Mouse (Mus musculus): ENCODE measurements at regions not wholly inside any gene's neighbourhood (a gene's known extent, or its start where the extent isn't known, plus 50 kb on each side); places are given as distances from the start of the nearest gene placed in this dataset.

- no peak for TF ChIP-seq MAFK (IDR thresholded peaks at IDR 0.05; ENCODE audit: insufficient read depth, low read depth, low read length)
- TF ChIP-seq CHD2 (IDR thresholded peaks at IDR 0.05; ENCODE audit: low read depth, low read length): no peak
- no peak for TF ChIP-seq ZC3H11A (IDR thresholded peaks at IDR 0.05; ENCODE audit: borderline replicate concordance, low read depth, low read length)
- TF ChIP-seq ZNF384 (IDR thresholded peaks at IDR 0.05; ENCODE audit: low read depth, low read length): no peak
- Histone ChIP-seq H3K27ac (ENCODE audit: insufficient read depth, low read depth, low read length, poor library complexity, severe bottlenecking) (no peak overlapping the region), H3K4me3 (ENCODE audit: insufficient read depth in 1 of 2, low read depth in 1 of 2, low read length in 2 of 2, poor library complexity in 1 of 2, severe bottlenecking in 1 of 2) (no peak overlapping the region), H3K4me1 (ENCODE audit: control insufficient read depth in 2 of 2, insufficient read depth in 2 of 2, low read length in 2 of 2, poor library complexity in 1 of 2) (no peaks in the 10 kb centered on the region), H3K36me3 (ENCODE audit: control insufficient read depth, insufficient read depth, low read length, poor library complexity, severe bottlenecking) (no peaks in the 10 kb centered on the region), H3K9me3 (ENCODE audit: control insufficient read depth, insufficient read depth, low read depth, low read length) (no peaks in the 10 kb centered on the region), H3K9ac (ENCODE audit: insufficient read depth, low read depth, low read length, poor library complexity, severe bottlenecking) (no peak overlapping the region)
- in situ Hi-C loops (cut with MboI; ENCODE audit: low sequenced_read_pairs in 2 of 2, unreplicated experiment in 2 of 2): no loop called here
- DNase-seq (ENCODE audit: low read depth, low spot score): no peak
Measured at GRCm38 (mm10) chr3:71836111-71836510, 1131.6 kb downstream of the Sis start.
